In genomic region chr10:85651706-85652105, GRCm38 (mm10) we compare ENCODE assay signal across 9 mouse cellular contexts.
DNase-seq lines count a peak whose midpoint lies in the region; ATAC-seq lines count a peak whose summit lies in the region.
"Had no signal": no experiment of that assay in that cellular context is flagged by ENCODE, and none has a peak within 500 bp of the region (broad histone marks: within the 10 kb centered on the region; RNA-seq: fewer than 3 reads in every experiment).

No protein-coding gene starts in this region.

- no peaks in the 10 kb centered on the region for H3K36me3 ChIP-seq in hindbrain, embryonic 12.5 days
- H3K36me3 ChIP-seq: G1E had no signal

- H3K4me2 ChIP-seq in hindbrain, embryonic 12.5 days (replicated peaks): 0 out of 2 replicates have a peak overlapping the region, but pooled peaks have one; percentile 24

- peaks cover 11% of the 10 kb centered on the region; the same call in 1 of the 2 replicates for H3K4me1 ChIP-seq in hindbrain, embryonic 12.5 days

- no peak overlapping the region for H3K27ac ChIP-seq in hindbrain, embryonic 12.5 days

- no peak overlapping the region for H3K4me3 ChIP-seq in hindbrain, embryonic 12.5 days

- WGBS in hindbrain, embryonic 12.5 days: 28% methylated on average over 7 of the region's 7 CpGs

- peak; percentile 26 for DNase-seq in adrenal gland, adult 2 months
- DNase-seq in adrenal gland, adult 8-10 months: no peak
- peak; percentile 15 for DNase-seq in c-Kit-positive CD71-positive TER-119-negative erythroid progenitor cells, embryonic 14.5 days (ENCODE audit: low read depth)
- peak; percentile 15 for DNase-seq in fibroblast of lung, adult 2 months (ENCODE audit: low read depth)
- DNase-seq in layer of hippocampus, adult 9-10 months (ENCODE audit: low spot score): peak; percentile 35
- DNase-seq in lung, postnatal 14 days: peak; percentile 48
- peak; percentile 66 to 68 for DNase-seq in right cerebral cortex, postnatal 10 days (ENCODE audit: low spot score in 2 of 2)

- H3K9me3 ChIP-seq in hindbrain, embryonic 12.5 days (replicated peaks): no peaks in the 10 kb centered on the region

- no peak overlapping the region for H3K9ac ChIP-seq in hindbrain, embryonic 12.5 days

- no peaks in the 10 kb centered on the region for H3K27me3 ChIP-seq in hindbrain, embryonic 12.5 days

- peak; percentile 48 for ATAC-seq in hindbrain, embryonic 12.5 days (ENCODE audit: low FRiP score)
